Mouse (Mus musculus): Measurements from ENCODE around the gene Ptpn3. TPM values are rescaled to one million over a fixed set of nuclear protein-coding genes. Genes with fewer than 3 reads are reported as not detected.

Ptpn3 gene
- total and polyA plus RNA-seq, 3 experiments: 0.08 to 0.14 (median 0.09) TPM

DNA sequence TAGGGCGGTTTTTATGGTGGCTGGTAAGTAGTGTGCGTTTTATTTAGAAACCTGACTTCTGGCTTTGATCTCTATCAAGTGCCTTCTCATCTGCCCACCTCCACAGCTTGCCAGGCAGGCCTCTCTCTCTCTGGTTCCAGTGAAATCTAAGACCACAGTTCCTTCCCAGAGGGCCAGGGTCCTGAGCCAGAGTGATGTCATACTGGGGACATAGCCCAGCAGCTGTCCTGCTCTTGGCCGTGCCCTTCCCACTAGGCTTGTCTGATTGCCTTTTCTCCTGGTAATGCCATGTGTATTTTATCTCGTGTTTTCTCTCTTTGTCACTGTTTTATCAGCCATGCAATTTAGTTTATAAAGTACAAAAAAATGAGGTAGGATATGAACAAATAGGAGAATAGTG lies 118.1 kb downstream of the Ptpn3 start:
- in situ Hi-C loops (cut with MboI; ENCODE audit: low pct_ligation_motif_present, low pct_unique_long_range_greater_than_20kb, low sequenced_read_pairs) (no loop called here), dilution Hi-C loops (cut with MboI; ENCODE audit: extremely low pct_ligation_motif_present, extremely low pct_unique_long_range_greater_than_20kb, low sequenced_read_pairs) (no loop called here)
- H3K4me1 ChIP-seq (ENCODE audit: control insufficient read depth in 1 of 2, insufficient read depth in 2 of 2): 0 out of 4 replicates have a peak, but pooled peaks cover 0 to 3% of the 10 kb centered on the region in 2 experiments
- no peak for TF ChIP-seq MYC (IDR thresholded peaks at IDR 0.05; ENCODE audit: low read depth, low read length)
- no peak for TF ChIP-seq BHLHE40 (IDR thresholded peaks at IDR 0.05; ENCODE audit: low read depth, low read length)
- no peak for TF ChIP-seq POLR2AphosphoS2 (IDR thresholded peaks at IDR 0.05; ENCODE audit: low read depth, low read length)
- TF ChIP-seq JUND (conservative IDR thresholded peaks at IDR 0.05; ENCODE audit: low read depth, low read length): no peak
- no peak for TF ChIP-seq TBP (conservative IDR thresholded peaks at IDR 0.05; ENCODE audit: low read depth, low read length)
- no peak for TF ChIP-seq ZMIZ1 (IDR thresholded peaks at IDR 0.05; ENCODE audit: low read depth, low read length)
- TF ChIP-seq IRF4 (IDR thresholded peaks at IDR 0.05; ENCODE audit: low read depth, low read length): no peak
- no peak for TF ChIP-seq EP300 (IDR thresholded peaks at IDR 0.05; ENCODE audit: low read length)
- TF ChIP-seq RAD21 (IDR thresholded peaks at IDR 0.05; ENCODE audit: low read depth, low read length): no peak
- TF ChIP-seq NELFE (IDR thresholded peaks at IDR 0.05; ENCODE audit: low read depth, low read length): no peak
- TF ChIP-seq HCFC1 (IDR thresholded peaks at IDR 0.05; ENCODE audit: low read depth, low read length): no peak
- TF ChIP-seq CHD1 (IDR thresholded peaks at IDR 0.05; ENCODE audit: low read depth, low read length): no peak
- no peak for TF ChIP-seq USF1 (IDR thresholded peaks at IDR 0.05; ENCODE audit: low read depth, low read length)
- no peak for TF ChIP-seq MAZ (IDR thresholded peaks at IDR 0.05; ENCODE audit: low read depth, low read length)
- no peak overlapping the region for H3K4me2 ChIP-seq (ENCODE audit: insufficient read depth, low read depth, poor library complexity, severe bottlenecking)
- no peaks in the 10 kb centered on the region for H3K36me3 ChIP-seq (replicated peaks in 1 of 2; ENCODE audit: control insufficient read depth in 1 of 2, insufficient read depth in 1 of 2, low read length in 1 of 2)
- DNase-seq (ENCODE audit: extremely low read depth): no peak
- H3K4me3 ChIP-seq (replicated peaks in 1 of 3; ENCODE audit: low read depth in 2 of 3, low read length in 2 of 3, poor library complexity in 1 of 3): no peak overlapping the region
- H3K9me3 ChIP-seq (replicated peaks; ENCODE audit: low read length): no peaks in the 10 kb centered on the region
- no peaks in the 10 kb centered on the region for H3K79me2 ChIP-seq (replicated peaks; ENCODE audit: control insufficient read depth, extremely low read depth, insufficient read depth, poor library complexity, severe bottlenecking)
- H3K9ac ChIP-seq (ENCODE audit: insufficient read depth, low read depth): no peak overlapping the region
- H3K27ac ChIP-seq (ENCODE audit: insufficient read depth, low read depth): no peak overlapping the region
- no peaks in the 10 kb centered on the region for H3K27me3 ChIP-seq (replicated peaks)

- no peak overlapping the region for H3K9ac ChIP-seq (ENCODE audit: insufficient read depth, low read depth)
- no peak overlapping the region for H3K27ac ChIP-seq (ENCODE audit: insufficient read depth, low read depth)
- H3K4me3 ChIP-seq (replicated peaks in 1 of 3; ENCODE audit: low read depth in 2 of 3, low read length in 2 of 3, poor library complexity in 1 of 3): no peak overlapping the region
- H3K36me3 ChIP-seq (replicated peaks in 1 of 2; ENCODE audit: control insufficient read depth in 1 of 2, insufficient read depth in 1 of 2, low read length in 1 of 2): no peaks in the 10 kb centered on the region
- no peaks in the 10 kb centered on the region for H3K79me2 ChIP-seq (replicated peaks; ENCODE audit: control insufficient read depth, extremely low read depth, insufficient read depth, poor library complexity, severe bottlenecking)
- H3K4me2 ChIP-seq (ENCODE audit: insufficient read depth, low read depth, poor library complexity, severe bottlenecking): no peak overlapping the region
- TF ChIP-seq SMC3 (IDR thresholded peaks at IDR 0.05; ENCODE audit: low read depth, low read length) (peak; percentile 69), MAZ (IDR thresholded peaks at IDR 0.05; ENCODE audit: low read depth, low read length) (no peak), E2F4 (IDR thresholded peaks at IDR 0.05; ENCODE audit: insufficient replicate concordance, low read depth, low read length) (no peak), MYC (IDR thresholded peaks at IDR 0.05; ENCODE audit: low read depth, low read length) (no peak), KAT2A (IDR thresholded peaks at IDR 0.05; ENCODE audit: insufficient replicate concordance, low read length) (no peak), JUN (IDR thresholded peaks at IDR 0.05; ENCODE audit: insufficient read depth, low read depth, low read length) (no peak), CTCF (conservative IDR thresholded peaks at IDR 0.05 in 1 of 2, IDR thresholded peaks at IDR 0.05 in 1 of 2; ENCODE audit: low read depth in 2 of 2, low read length in 2 of 2) (peak in 1 of 2 experiments; percentile 75; a peak in 2 of 4 replicates), RAD21 (IDR thresholded peaks at IDR 0.05; ENCODE audit: low read depth, low read length) (peak; percentile 70), ZC3H11A (IDR thresholded peaks at IDR 0.05; ENCODE audit: low read depth, low read length) (peak; percentile 32; the same call in 1 of the 2 replicates), CHD1 (IDR thresholded peaks at IDR 0.05; ENCODE audit: low read depth, low read length) (no peak), MAFK (IDR thresholded peaks at IDR 0.05; ENCODE audit: insufficient replicate concordance, low read length) (no peak), PAX5 (IDR thresholded peaks at IDR 0.05; ENCODE audit: low read length) (no peak), TCF12 (IDR thresholded peaks at IDR 0.05; ENCODE audit: low read depth, low read length) (no peak), HCFC1 (IDR thresholded peaks at IDR 0.05; ENCODE audit: low read depth, low read length) (no peak), ETS1 (conservative IDR thresholded peaks at IDR 0.05; ENCODE audit: low read depth, low read length) (no peak), NRF1 (IDR thresholded peaks at IDR 0.05; ENCODE audit: low read depth, low read length) (no peak)
- dilution Hi-C loops (cut with MboI; ENCODE audit: extremely low pct_ligation_motif_present, extremely low pct_unique_long_range_greater_than_20kb, low sequenced_read_pairs): no loop called here
- DNase-seq (ENCODE audit: extremely low read depth): peak; percentile 7
- in situ Hi-C loops (cut with MboI; ENCODE audit: low pct_ligation_motif_present, low pct_unique_long_range_greater_than_20kb, low sequenced_read_pairs): no loop called here
- no peaks in the 10 kb centered on the region for H3K27me3 ChIP-seq (replicated peaks)
- no peaks in the 10 kb centered on the region for H3K4me1 ChIP-seq (ENCODE audit: control insufficient read depth in 1 of 2, insufficient read depth in 2 of 2)
- no peaks in the 10 kb centered on the region for H3K9me3 ChIP-seq (replicated peaks; ENCODE audit: low read length)
Observed at GRCm38 (mm10) chr4:57181538-57181937, 120.1 kb downstream of the Ptpn3 start.
